Mouse (Mus musculus) limb, embryonic 11.5 days (tissue): ENCODE results near the gene Ogfod3. TPM values are rescaled to one million over a fixed set of nuclear protein-coding genes. Genes with fewer than 3 reads are reported as not detected.

Source experiments
- polyA plus RNA-seq: library from polyadenylated mRNA; unstranded; fragments of >200 nt; fragmentation: Nextera tagmentation; extraction: Ambion mirVana; gene quantifications from 2 replicates; pipeline ENCODE4 v1.2.1, GENCODE M21; 2014

Gene Ogfod3
- polyA plus RNA-seq, 1 experiment from 2014 or later: 13.4 TPM

Other genes starting within 250 kb of the Ogfod3 start
- 67.1 and 84.5 TPM in 2 replicates for gene Csnk1d, start 213.4 kb downstream of the Ogfod3 start, polyA plus RNA-seq
- 0.47 TPM in 1 of 2 replicates, not detected in the other for gene Cd7, start 165.3 kb downstream of the Ogfod3 start, polyA plus RNA-seq
- gene Sectm1b, start 141.1 kb downstream of the Ogfod3 start, polyA plus RNA-seq: not detected in 2 replicates
- not detected in 2 replicates for gene Sectm1a, start 123.5 kb downstream of the Ogfod3 start, polyA plus RNA-seq
- not detected in 2 replicates for gene Tex19.2, start 86.0 kb downstream of the Ogfod3 start, polyA plus RNA-seq
- 0.21 TPM in 1 of 2 replicates, not detected in the other for gene Tex19.1, start 58.6 kb downstream of the Ogfod3 start, polyA plus RNA-seq
- gene Uts2r, start 44.4 kb downstream of the Ogfod3 start, polyA plus RNA-seq: 0.14 TPM in 1 of 2 replicates, not detected in the other
- 6.5 and 6.6 TPM in 2 replicates for gene Hexdc, start 278 bp downstream of the Ogfod3 start, polyA plus RNA-seq
- 35.0 and 36.7 TPM in 2 replicates for gene Cybc1, start 24.6 kb upstream of the Ogfod3 start, polyA plus RNA-seq
- 60.1 and 68.8 TPM in 2 replicates for gene Narf, start 32.5 kb upstream of the Ogfod3 start, polyA plus RNA-seq
- 13.6 and 16.1 TPM in 2 replicates for gene Foxk2, start 55.3 kb upstream of the Ogfod3 start, polyA plus RNA-seq
- 110 and 116 TPM in 2 replicates for gene Wdr45b, start 149.7 kb upstream of the Ogfod3 start, polyA plus RNA-seq
- 2.5 and 3.3 TPM in 2 replicates for gene Rab40b, start 183.5 kb upstream of the Ogfod3 start, polyA plus RNA-seq
- 7.8 and 8.3 TPM in 2 replicates for gene Fn3krp, start 216.7 kb upstream of the Ogfod3 start, polyA plus RNA-seq
- 0.45 and 0.55 TPM in 2 replicates for gene Fn3k, start 230.2 kb upstream of the Ogfod3 start, polyA plus RNA-seq
- 35.4 and 36.3 TPM in 2 replicates for gene Tbcd, start 247.2 kb upstream of the Ogfod3 start, polyA plus RNA-seq